Mouse (Mus musculus) spleen, postnatal 4 days (tissue): Measurements from ENCODE around the gene Sec61a2.

Experiments
- DNase-seq, 2 experiments: peaks; one replicate each; pipeline ENCODE4 v3.0.0; 2022; ENCODE audit warnings: low spot score in 2 of 2

Gene Sec61a2

GRCm38 (mm10) chr2:5888865-5889264 is 6.4 kb downstream of the Sec61a2 start:
- DNase-seq: no peak

GRCm38 (mm10) chr2:5877446-5877845 is 17.8 kb downstream of the Sec61a2 start:
- DNase-seq: no peak

- no peak for DNase-seq
These were observed 25.5 kb downstream of the Sec61a2 start for GRCm38 (mm10) chr2:5869746-5870145.

- DNase-seq: no peak
These were observed 27.6 kb downstream of the Sec61a2 start for GRCm38 (mm10) chr2:5867681-5868080.

- no peak for DNase-seq
These were observed 32.4 kb downstream of the Sec61a2 start, which contains the start of gene Gm13199 for GRCm38 (mm10) chr2:5862834-5863233. Gene Gm13199 (minus strand): TSS chr2:5862934.

- no peak for DNase-seq
These were observed 43.4 kb downstream of the Sec61a2 start for GRCm38 (mm10) chr2:5851866-5852265.

- DNase-seq: no peak
These were observed 44.1 kb downstream of the Sec61a2 start for GRCm38 (mm10) chr2:5851116-5851515.

- DNase-seq: no peak
These were observed 49.4 kb downstream of the Sec61a2 start for GRCm38 (mm10) chr2:5845826-5846225.

GRCm38 (mm10) chr2:5844873-5845631 is 50.2 kb downstream of the Sec61a2 start, which contains the start of the genes Nudt5 and Cdc123:
Gene Nudt5 (plus strand): TSS chr2:5845019.
Gene Cdc123 (minus strand): TSS chr2:5845164.
- DNase-seq: peak; percentile 81 to 91

- no peak for DNase-seq
These were observed 50.9 kb downstream of the Sec61a2 start for GRCm38 (mm10) chr2:5844181-5844872.

- no peak for DNase-seq
These were observed 54.4 kb downstream of the Sec61a2 start for GRCm38 (mm10) chr2:5840815-5841214.

GRCm38 (mm10) chr2:5825265-5825913 is 69.8 kb downstream of the Sec61a2 start:
- no peak for DNase-seq

- DNase-seq: no peak
These were observed 70.5 kb downstream of the Sec61a2 start for GRCm38 (mm10) chr2:5824685-5825084.

GRCm38 (mm10) chr2:5824213-5824612 is 71.0 kb downstream of the Sec61a2 start:
- DNase-seq: no peak

- DNase-seq: no peak
These were observed 72.8 kb downstream of the Sec61a2 start for GRCm38 (mm10) chr2:5822449-5822848.

- DNase-seq: no peak
These were observed 74.0 kb downstream of the Sec61a2 start for GRCm38 (mm10) chr2:5821264-5821663.
